ENCODE assay signal across 12 mouse cellular contexts in the genomic region with DNA sequence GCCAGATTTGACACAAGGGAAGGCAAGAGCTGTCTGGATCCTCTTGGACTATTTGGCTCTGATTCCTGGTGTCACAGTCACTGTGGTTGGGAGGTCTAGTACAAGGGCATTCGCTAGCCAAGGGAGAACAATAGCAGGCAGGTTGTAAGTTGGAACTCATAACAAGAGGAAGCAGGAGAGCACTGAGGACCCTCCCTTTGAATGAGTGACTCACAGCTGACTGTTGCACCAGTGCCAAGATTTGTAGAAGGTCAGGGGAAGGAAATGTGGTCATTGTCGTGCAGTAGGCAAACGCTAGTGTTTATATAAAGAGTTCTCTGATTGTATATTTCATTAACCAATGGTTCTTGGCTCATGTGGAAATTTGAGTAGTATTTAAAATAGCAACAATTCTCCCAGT.
A peak's percentile ranks its signal among the peaks of the same experiment; 100 is the strongest.
DNase-seq lines count a peak whose midpoint lies in the region; ATAC-seq and TF ChIP-seq lines count a peak whose summit lies in the region.
"Had no signal": no experiment of that assay in that cellular context is flagged by ENCODE, and none has a peak within 500 bp of the region (broad histone marks: within the 10 kb centered on the region; RNA-seq: fewer than 3 reads in every experiment).

No protein-coding gene starts in this region.

- WGBS in heart, embryonic 14.5 days, result 62% methylated on average over 3 of the region's 3 CpGs
- WGBS in lung, postnatal 0 days, result 10% methylated on average over 3 of the region's 3 CpGs

- H3K9ac ChIP-seq in heart, embryonic 14.5 days (ENCODE audit: low read length), result no peak overlapping the region
- no peak overlapping the region for H3K9ac ChIP-seq in lung, postnatal 0 days (replicated peaks; ENCODE audit: low read depth)

- H3K4me1 ChIP-seq in heart, embryonic 14.5 days (ENCODE audit: control insufficient read depth in 2 of 2, insufficient read depth in 2 of 2, low read length in 2 of 2), result no peaks in the 10 kb centered on the region
- no peaks in the 10 kb centered on the region for H3K4me1 ChIP-seq in lung, postnatal 0 days (ENCODE audit: insufficient read depth, low read depth, low read length)
- H3K4me1 ChIP-seq: hindbrain, embryonic 10.5 days had no signal

- peak overlapping the region; percentile 35; the same call in 1 of the 2 replicates for H3K27ac ChIP-seq in gastrocnemius, adult 2 months
- peak overlapping the region; percentile 24 to 27; a peak in 2 of 4 replicates for H3K27ac ChIP-seq in heart, embryonic 14.5 days (replicated peaks in 1 of 2; ENCODE audit: control insufficient read depth in 1 of 2, insufficient read depth in 1 of 2, low read depth in 2 of 2, low read length in 2 of 2)
- H3K27ac ChIP-seq in lung, postnatal 0 days (ENCODE audit: low read length), result peak overlapping the region; percentile 52; the same call in 1 of the 2 replicates
- H3K27ac ChIP-seq: hindbrain, embryonic 10.5 days had no signal

- TF ChIP-seq CTCF in gastrocnemius, adult 2 months (IDR thresholded peaks at IDR 0.05), result no peak
- TF ChIP-seq CTCF in lung, postnatal 0 days (IDR thresholded peaks at IDR 0.05), result no peak

- no peak overlapping the region for H3K4me3 ChIP-seq in gastrocnemius, adult 2 months
- H3K4me3 ChIP-seq in heart, embryonic 14.5 days (ENCODE audit: control insufficient read depth in 1 of 2, insufficient read depth in 1 of 2, low read depth in 1 of 2, low read length in 2 of 2), result no peak overlapping the region
- H3K4me3 ChIP-seq in lung, postnatal 0 days (ENCODE audit: low read depth, low read length), result no peak overlapping the region
- H3K4me3 ChIP-seq: hindbrain, embryonic 10.5 days had no signal

- no peaks in the 10 kb centered on the region for H3K9me3 ChIP-seq in heart, embryonic 14.5 days (ENCODE audit: control insufficient read depth, low read length)
- no peaks in the 10 kb centered on the region for H3K9me3 ChIP-seq in lung, postnatal 0 days (ENCODE audit: low read length)

- TF ChIP-seq EP300 in lung, postnatal 0 days (IDR thresholded peaks at IDR 0.05), result peak; percentile 98

- peak; percentile 77 for ATAC-seq in heart, embryonic 14.5 days (ENCODE audit: insufficient number of reproducible peaks, insufficient read depth, low FRiP score, low read depth)
- ATAC-seq in lung, postnatal 0 days, result peak; percentile 97
- ATAC-seq in erythroblast, adult 5-6 weeks (replicated peaks; ENCODE audit: low FRiP score, poor library complexity, severe bottlenecking), result no peak
- ATAC-seq: forebrain, embryonic 14.5 days; midbrain, embryonic 16.5 days had no signal

- peak; percentile 17 for DNase-seq in gastrocnemius, adult 2 months
- no peak for DNase-seq in gastrocnemius, postnatal 36 days
- peak; percentile 87 for DNase-seq in Muller cell, postnatal 12 days (ENCODE audit: inconsistent ontology term)
- peak; percentile 90 for DNase-seq in lung, postnatal 0 days (ENCODE audit: low spot score)
- DNase-seq in right cerebral cortex, postnatal 25 days, result no peak
- no peak for DNase-seq in right cerebral cortex, postnatal 36 days (ENCODE audit: low spot score in 2 of 2)
- DNase-seq: B cell, adult 2 months had no signal

- H3K36me3 ChIP-seq in heart, embryonic 14.5 days (ENCODE audit: control insufficient read depth, insufficient read depth, low read length), result no peaks in the 10 kb centered on the region
- no peaks in the 10 kb centered on the region for H3K36me3 ChIP-seq in lung, postnatal 0 days (ENCODE audit: insufficient read depth, low read length)
- H3K36me3 ChIP-seq: hindbrain, embryonic 10.5 days had no signal

- intact Hi-C loops in gastrocnemius, adult 2 months (cut with DNase I), result no loop called here
- intact Hi-C loops in gastrocnemius, postnatal 36 days (cut with DNase I), result no loop called here

- H3K4me2 ChIP-seq in heart, embryonic 14.5 days (ENCODE audit: low read length), result no peak overlapping the region
- H3K4me2 ChIP-seq in lung, postnatal 0 days (replicated peaks; ENCODE audit: low read depth, low read length), result no peak overlapping the region

- no peaks in the 10 kb centered on the region for H3K27me3 ChIP-seq in heart, embryonic 14.5 days (ENCODE audit: control insufficient read depth, insufficient read depth, low read length)
- no peaks in the 10 kb centered on the region for H3K27me3 ChIP-seq in lung, postnatal 0 days (replicated peaks; ENCODE audit: insufficient read depth, low read length)

Comparison
In these comparisons a context has a peak if more than half of its experiments do, and no peak if none do; other contexts are left out.
1. DNase-seq: peak in gastrocnemius, adult 2 months (single experiment), Muller cell, postnatal 12 days (single experiment) and lung, postnatal 0 days (single experiment); none in gastrocnemius, postnatal 36 days (0 of 2), right cerebral cortex, postnatal 25 days (single experiment) and right cerebral cortex, postnatal 36 days (0 of 2).
2. Peak in every context shown above with its lines, with median percentiles within 50 percentile points of each other: H3K27ac ChIP-seq.